Comparison of ENCODE assay signal across 8 mouse cellular contexts in the genomic region with DNA sequence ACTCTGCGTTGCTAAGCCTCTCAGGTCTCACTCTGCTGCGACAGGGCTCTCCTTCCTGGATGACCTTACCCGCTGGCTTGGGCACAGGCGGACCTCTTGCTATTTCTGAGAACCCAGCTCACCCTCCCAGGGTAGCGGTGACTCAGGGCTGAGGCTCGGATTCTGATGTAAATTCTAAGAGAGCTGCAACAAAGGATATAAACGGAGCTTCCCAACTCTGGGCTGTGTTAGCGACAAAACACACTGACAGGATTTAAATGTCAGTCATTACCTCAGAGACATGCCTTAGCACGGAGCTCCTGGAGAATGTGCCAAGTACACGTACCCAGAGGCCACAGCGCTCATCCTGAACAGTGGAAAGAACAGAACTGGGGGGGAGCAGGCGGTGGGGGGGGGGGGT. TPM values are rescaled to one million over a fixed set of nuclear protein-coding genes. Genes with fewer than 3 reads are reported as not detected.
DNase-seq lines count a peak whose midpoint lies in the region; ATAC-seq and TF ChIP-seq lines count a peak whose summit lies in the region.

No protein-coding gene starts in this region.

- no peaks in the 10 kb centered on the region for H3K9me3 ChIP-seq in lung, embryonic 14.5 days (ENCODE audit: low read depth, low read length)
- H3K9me3 ChIP-seq in heart, embryonic 11.5 days (replicated peaks; ENCODE audit: control insufficient read depth, low read length): no peaks in the 10 kb centered on the region
- H3K9me3 ChIP-seq in midbrain, embryonic 16.5 days (replicated peaks; ENCODE audit: control insufficient read depth, low read length, poor library complexity, severe bottlenecking): no peaks in the 10 kb centered on the region

- no peak overlapping the region for H3K4me2 ChIP-seq in lung, embryonic 14.5 days
- no peak overlapping the region for H3K4me2 ChIP-seq in heart, embryonic 11.5 days
- no peak overlapping the region for H3K4me2 ChIP-seq in midbrain, embryonic 16.5 days (ENCODE audit: low read length)

- WGBS in lung, embryonic 14.5 days: 54% methylated on average over 12 of the region's 12 CpGs
- 50% methylated on average over 12 of the region's 12 CpGs for WGBS in heart, embryonic 11.5 days (ENCODE audit: insufficient replicate concordance)
- 25% methylated on average over 12 of the region's 12 CpGs for WGBS in midbrain, embryonic 16.5 days

- 0 out of 2 replicates have a peak, but pooled peaks have one; percentile 8 for ATAC-seq in lung, embryonic 14.5 days (ENCODE audit: insufficient read depth)
- peak; percentile 39; the same call in 1 of the 2 replicates for ATAC-seq in heart, embryonic 11.5 days (replicated peaks; ENCODE audit: insufficient number of reproducible peaks, low FRiP score, low TSS enrichment)
- ATAC-seq in midbrain, embryonic 16.5 days: peak; percentile 49
- ATAC-seq in frontal cortex, adult (ENCODE audit: low TSS enrichment): no peak; the same call in 1 of the 2 replicates

- H3K27me3 ChIP-seq in lung, embryonic 14.5 days (ENCODE audit: insufficient read depth, low read length): no peaks in the 10 kb centered on the region
- no peaks in the 10 kb centered on the region for H3K27me3 ChIP-seq in heart, embryonic 11.5 days (ENCODE audit: control insufficient read depth, insufficient read depth, low read length)
- no peaks in the 10 kb centered on the region for H3K27me3 ChIP-seq in midbrain, embryonic 16.5 days (ENCODE audit: control insufficient read depth, insufficient read depth, low read depth, low read length)

- no peak for TF ChIP-seq CTCF in lung, embryonic 14.5 days (IDR thresholded peaks at IDR 0.05; ENCODE audit: low read depth)
- no peak for TF ChIP-seq CTCF in brain, embryonic 14.5 days (IDR thresholded peaks at IDR 0.05; ENCODE audit: borderline replicate concordance, extremely low read depth, insufficient read depth, insufficient read length)

- H3K36me3 ChIP-seq in lung, embryonic 14.5 days (ENCODE audit: insufficient read depth): no peaks in the 10 kb centered on the region
- H3K36me3 ChIP-seq in heart, embryonic 11.5 days (ENCODE audit: control insufficient read depth, insufficient read depth, low read length): no peaks in the 10 kb centered on the region
- no peaks in the 10 kb centered on the region for H3K36me3 ChIP-seq in midbrain, embryonic 16.5 days (ENCODE audit: control insufficient read depth, insufficient read depth, low read length)

- DNase-seq in lung, embryonic 14.5 days: peak; percentile 17
- DNase-seq in lung, postnatal 4 days: no peak
- DNase-seq in brain, embryonic 14.5 days (ENCODE audit: low read depth): peak; percentile 75
- no peak for DNase-seq in urinary bladder, postnatal 4 days (ENCODE audit: low spot score in 2 of 2)
- no peak for DNase-seq in layer of hippocampus, postnatal 25 days (ENCODE audit: extremely low spot score in 1 of 2, low spot score in 1 of 2)

- no peak overlapping the region for H3K9ac ChIP-seq in lung, embryonic 14.5 days
- H3K9ac ChIP-seq in heart, embryonic 11.5 days (ENCODE audit: low read depth, low read length): no peak overlapping the region
- peak overlapping the region; percentile 35; the same call in 1 of the 2 replicates for H3K9ac ChIP-seq in midbrain, embryonic 16.5 days (ENCODE audit: low read depth, low read length)

- H3K4me1 ChIP-seq in lung, embryonic 14.5 days (ENCODE audit: insufficient read depth): 0 out of 2 replicates have a peak, but pooled peaks cover 4% of the 10 kb centered on the region
- H3K4me1 ChIP-seq in heart, embryonic 11.5 days (ENCODE audit: control insufficient read depth, insufficient read depth, low read length): peaks cover 30% of the 10 kb centered on the region
- H3K4me1 ChIP-seq in midbrain, embryonic 16.5 days (ENCODE audit: control insufficient read depth, insufficient read depth, low read length): peaks cover 14% of the 10 kb centered on the region

- no peak overlapping the region for H3K4me3 ChIP-seq in lung, embryonic 14.5 days (ENCODE audit: low read depth, low read length)
- H3K4me3 ChIP-seq in heart, embryonic 11.5 days (ENCODE audit: low read depth, low read length): no peak overlapping the region
- no peak overlapping the region for H3K4me3 ChIP-seq in midbrain, embryonic 16.5 days (ENCODE audit: low read depth, low read length)

- no peak overlapping the region for H3K27ac ChIP-seq in lung, embryonic 14.5 days (ENCODE audit: low read depth)
- peak overlapping the region; percentile 1; the same call in 1 of the 2 replicates for H3K27ac ChIP-seq in heart, embryonic 11.5 days (ENCODE audit: low read depth, low read length)
- peak overlapping the region; percentile 67 for H3K27ac ChIP-seq in midbrain, embryonic 16.5 days (ENCODE audit: low read length)

- TF ChIP-seq POLR2A in brain, embryonic 14.5 days (IDR thresholded peaks at IDR 0.05; ENCODE audit: borderline replicate concordance, extremely low read depth, insufficient read depth, insufficient read length, poor library complexity, severe bottlenecking): no peak

RNA-seq across cellular contexts. Expression of a gene that starts 49.6 kb away (rescaled TPM):
- 32.3 and 34.8 TPM in 2 replicates for polyA plus RNA-seq in lung, embryonic 14.5 days (2014; fragmentation: Nextera tagmentation; extraction: Ambion mirVana)
- 39.7 and 42.9 TPM in 2 replicates for polyA plus RNA-seq in brain, embryonic 14.5 days (2012; rRNA removed)
- polyA plus RNA-seq in heart, embryonic 11.5 days (2014; fragmentation: Nextera tagmentation; extraction: Ambion mirVana): 47.7 and 54.7 TPM in 2 replicates
- 59.6 and 60.2 TPM in 2 replicates for polyA plus RNA-seq in midbrain, embryonic 16.5 days (2015; fragmentation: Nextera tagmentation; extraction: Ambion mirVana)
- total RNA-seq in layer of hippocampus, postnatal 25 days (2021): 100 to 1,000 TPM; 104 to 110 TPM

Comparison
In these comparisons a context has a peak if more than half of its experiments do, and no peak if none do; other contexts are left out.
1. DNase-seq: peak in lung, embryonic 14.5 days (single experiment) and brain, embryonic 14.5 days (single experiment); none in lung, postnatal 4 days (0 of 2), urinary bladder, postnatal 4 days (0 of 2) and layer of hippocampus, postnatal 25 days (0 of 2).